Comparison of ENCODE assay signal across 8 mouse cellular contexts in the genomic region with DNA sequence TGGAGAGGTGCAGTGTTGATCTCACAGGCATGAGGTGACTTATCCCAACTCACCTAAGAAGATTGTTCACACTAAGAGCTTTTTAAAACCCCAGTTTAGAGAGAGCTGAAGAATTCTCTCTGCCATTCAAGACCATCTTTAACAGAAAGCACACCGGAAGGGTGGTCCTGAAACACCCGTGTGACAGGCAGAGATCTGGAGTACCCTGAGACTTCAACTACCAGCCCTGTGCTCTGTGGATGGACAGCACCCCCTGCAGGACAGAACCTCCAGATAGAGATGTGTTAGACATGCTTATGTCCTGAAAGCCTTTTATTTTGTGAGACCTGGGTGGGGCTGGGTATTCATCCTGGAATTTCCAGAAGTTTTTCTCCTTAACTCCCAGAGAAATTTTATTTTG. TPM values are rescaled to one million over a fixed set of nuclear protein-coding genes. Genes with fewer than 3 reads are reported as not detected.
DNase-seq lines count a peak whose midpoint lies in the region; TF ChIP-seq lines count a peak whose summit lies in the region.

No protein-coding gene starts in this region.

- no peak for TF ChIP-seq POLR2A in lung, adult 2 months (IDR thresholded peaks at IDR 0.05; ENCODE audit: borderline replicate concordance, extremely low read depth, low read depth, low read length)
- no peak for TF ChIP-seq POLR2A in brain, embryonic 14.5 days (IDR thresholded peaks at IDR 0.05; ENCODE audit: borderline replicate concordance, extremely low read depth, insufficient read depth, insufficient read length, poor library complexity, severe bottlenecking)

- H3K4me1 ChIP-seq in lung, adult 2 months (ENCODE audit: control insufficient read depth, insufficient read depth, low read length): no peaks in the 10 kb centered on the region

- 61% methylated on average over 2 of the region's 2 CpGs for WGBS in lung, adult 2 months

- no peak overlapping the region for H3K4me3 ChIP-seq in lung, adult 2 months (replicated peaks; ENCODE audit: extremely low read depth, low read depth, low read length)

- peak; percentile 56 for TF ChIP-seq CTCF in lung, adult 2 months (IDR thresholded peaks at IDR 0.05; ENCODE audit: insufficient read depth, low read length)
- peak; percentile 32; the same call in 1 of the 2 replicates for TF ChIP-seq CTCF in brain, embryonic 14.5 days (IDR thresholded peaks at IDR 0.05; ENCODE audit: borderline replicate concordance, extremely low read depth, insufficient read depth, insufficient read length)

- DNase-seq in cerebellum, adult 9-10 months: peak; percentile 16
- no peak for DNase-seq in cerebellum, adult 11-12 months
- no peak for DNase-seq in lung, adult 2 months
- no peak for DNase-seq in lung, adult 18-20 months
- DNase-seq in brain, embryonic 14.5 days (ENCODE audit: low read depth): peak; percentile 19
- peak; percentile 39 for DNase-seq in lung, postnatal 14 days
- DNase-seq in frontal cortex, postnatal 36 days (ENCODE audit: low spot score in 2 of 2): no peak
- DNase-seq in left cerebral cortex, adult 8-10 months (ENCODE audit: low spot score in 2 of 2): no peak

RNA-seq across cellular contexts. Expression of a gene that starts 23.6 kb away (rescaled TPM):
- polyA plus RNA-seq in lung, adult 2 months (2012; rRNA removed): 11.2 and 15.0 TPM in 2 replicates
- 1.8 and 2.8 TPM in 2 replicates for polyA plus RNA-seq in brain, embryonic 14.5 days (2012; rRNA removed)
- 1 to 10 TPM in 1 of 4 experiments, under 1 TPM in 3; 0.74 to 1.1 (median 0.85) TPM for total RNA-seq in left cerebral cortex, adult 8-10 months (2022)

RNA-seq across cellular contexts. Expression of a gene that starts 34.9 kb away (rescaled TPM):
- polyA plus RNA-seq in lung, adult 2 months (2012; rRNA removed): 73.8 and 81.2 TPM in 2 replicates
- 1.1 and 1.2 TPM in 2 replicates for polyA plus RNA-seq in brain, embryonic 14.5 days (2012; rRNA removed)
- total RNA-seq in left cerebral cortex, adult 8-10 months (2022): 1 to 10 TPM; 1.2 to 1.9 (median 1.8) TPM

Comparison
In these comparisons a context has a peak if more than half of its experiments do, and no peak if none do; other contexts are left out.
1. DNase-seq: peak in cerebellum, adult 9-10 months (single experiment), brain, embryonic 14.5 days (single experiment) and lung, postnatal 14 days (single experiment); none in cerebellum, adult 11-12 months (single experiment), lung, adult 2 months (single experiment), lung, adult 18-20 months (0 of 2), frontal cortex, postnatal 36 days (0 of 2) and left cerebral cortex, adult 8-10 months (0 of 2).
2. RNA of a gene that starts 34.9 kb away (polyA plus RNA-seq): 73.8 to 81.2 TPM in lung, adult 2 months; 1.1 to 1.2 TPM in brain, embryonic 14.5 days; every median in the first group is over 10 times any median in the second.